Mouse (Mus musculus): ENCODE measurements around the gene Cda.

Gene Cda

GRCm38 (mm10) chr4:138367641-138368497, at the start of gene Cda:
TSS of gene Cda (minus strand) at chr4:138367992.
- DNase-seq, result peak; percentile 65 to 75

GRCm38 (mm10) chr4:138416414-138416813, 48.6 kb upstream of the Cda start:
- DNase-seq, result peak in 1 of 2 experiments; percentile 1

- DNase-seq, result peak in 1 of 2 experiments; percentile 5
Observed at GRCm38 (mm10) chr4:138415991-138416390, 48.2 kb upstream of the Cda start.

- peak in 1 of 2 experiments; percentile 33 for DNase-seq
Observed at GRCm38 (mm10) chr4:138414725-138415124, 46.9 kb upstream of the Cda start.

GRCm38 (mm10) chr4:138411504-138412121, 43.8 kb upstream of the Cda start:
- DNase-seq, result no peak

DNA sequence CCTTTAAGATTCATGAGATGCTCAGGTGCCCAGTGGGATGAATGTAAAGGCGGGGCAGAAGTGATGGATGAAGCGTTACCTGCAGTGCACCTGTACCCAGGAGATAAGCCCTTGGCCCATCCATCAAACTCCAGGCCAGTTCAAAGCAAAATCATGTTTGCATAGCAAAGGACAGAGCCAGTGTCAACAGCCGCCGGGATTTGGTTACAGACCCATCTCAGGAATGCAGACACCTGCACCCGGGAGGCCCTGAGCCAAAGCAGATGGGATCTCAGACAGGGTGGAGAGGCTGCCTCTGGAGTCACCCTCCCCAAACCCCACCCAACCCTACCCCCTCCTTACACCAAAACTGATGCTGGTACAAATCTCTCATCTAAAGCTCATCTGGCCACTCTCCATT, 43.2 kb upstream of the Cda start:
- no peak for DNase-seq

GRCm38 (mm10) chr4:138407479-138408194, 39.8 kb upstream of the Cda start:
- DNase-seq, result no peak

GRCm38 (mm10) chr4:138404806-138405205, 37.0 kb upstream of the Cda start:
- DNase-seq, result peak in 1 of 2 experiments; percentile 37

GRCm38 (mm10) chr4:138396711-138397110, 28.9 kb upstream of the Cda start:
- DNase-seq, result no peak

DNA sequence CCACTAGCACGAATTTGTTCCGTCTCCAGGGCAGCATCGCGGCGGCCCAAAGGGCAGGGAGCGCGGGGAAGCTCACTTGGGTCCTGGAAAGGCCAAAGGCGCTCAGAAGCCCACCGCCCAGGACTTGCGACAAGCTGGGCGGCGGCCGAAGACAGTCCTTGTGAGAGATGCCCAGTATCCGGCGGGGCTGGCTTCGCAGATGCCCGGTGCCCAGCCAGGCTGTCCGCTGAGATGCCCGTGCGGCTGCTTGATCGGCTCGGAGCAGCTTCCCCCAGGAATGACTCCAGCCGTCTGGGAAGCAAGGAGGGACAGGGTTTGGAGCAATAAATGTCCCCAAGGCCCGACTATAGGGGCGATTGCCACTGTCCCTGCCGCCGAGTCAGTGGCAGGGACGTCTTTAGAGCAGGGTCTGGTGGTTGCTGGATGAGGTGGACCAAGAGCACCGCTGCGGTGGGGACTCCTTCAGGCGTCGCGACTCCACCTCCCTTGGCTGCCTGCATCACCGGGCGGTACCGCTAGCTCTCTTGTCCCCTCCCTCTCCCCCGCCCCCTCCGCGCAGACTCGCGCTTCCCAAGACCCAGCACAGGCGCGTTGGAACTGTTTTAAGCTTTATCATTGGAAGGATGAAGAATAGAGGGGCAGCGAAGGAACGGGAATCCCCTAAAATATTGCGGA, 28.3 kb upstream of the Cda start, which contains the start of gene Fam43b:
TSS of gene Fam43b (minus strand) at position 558 of the 675 bp plus-strand sequence.
- peak; percentile 54 to 62 for DNase-seq

DNA sequence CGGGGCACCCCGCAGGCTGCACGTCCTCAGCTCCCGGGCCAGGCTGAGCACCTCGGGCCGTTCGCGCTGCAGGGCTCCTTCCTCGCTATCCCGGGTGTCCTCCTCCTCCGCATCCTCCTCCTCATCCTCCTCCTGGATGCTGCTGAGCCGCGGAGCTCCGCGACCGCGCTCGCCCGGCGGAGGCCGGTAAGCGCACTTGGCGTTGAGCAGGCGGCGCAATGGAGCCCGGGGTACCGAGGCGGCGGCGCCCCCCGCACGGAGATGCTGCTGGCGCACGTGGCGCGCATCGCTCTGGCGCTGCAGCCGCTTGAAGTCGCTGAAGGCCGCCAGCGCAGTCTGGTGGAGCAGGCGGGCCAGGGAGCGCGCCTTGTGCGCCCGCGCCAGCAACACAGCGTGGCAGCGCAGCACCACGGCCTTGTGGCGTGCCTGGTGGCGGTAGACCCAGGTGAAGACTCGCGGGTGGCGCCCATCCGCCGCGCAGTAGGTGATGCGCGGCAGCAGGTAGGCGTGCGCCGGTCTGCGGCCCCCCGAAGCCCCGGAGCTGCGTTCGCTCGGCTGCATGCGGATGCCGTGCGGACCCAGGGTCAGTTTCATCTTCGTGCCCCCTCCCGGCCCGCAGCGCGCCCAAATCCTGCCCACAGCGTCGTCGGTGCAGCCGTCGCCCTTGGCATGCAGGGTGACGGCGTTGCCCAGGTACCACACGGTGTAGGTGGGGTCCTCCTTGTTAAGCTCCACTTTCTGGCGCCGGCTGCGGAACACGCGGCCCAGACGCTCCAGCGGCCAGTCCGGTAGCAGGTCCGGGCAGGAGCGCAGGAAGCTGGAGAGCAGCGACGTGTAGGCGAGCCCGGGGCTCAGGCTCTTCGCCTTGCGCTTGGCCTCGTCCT, 27.5 kb upstream of the Cda start:
- DNase-seq, result peak; percentile 43 to 53

DNA sequence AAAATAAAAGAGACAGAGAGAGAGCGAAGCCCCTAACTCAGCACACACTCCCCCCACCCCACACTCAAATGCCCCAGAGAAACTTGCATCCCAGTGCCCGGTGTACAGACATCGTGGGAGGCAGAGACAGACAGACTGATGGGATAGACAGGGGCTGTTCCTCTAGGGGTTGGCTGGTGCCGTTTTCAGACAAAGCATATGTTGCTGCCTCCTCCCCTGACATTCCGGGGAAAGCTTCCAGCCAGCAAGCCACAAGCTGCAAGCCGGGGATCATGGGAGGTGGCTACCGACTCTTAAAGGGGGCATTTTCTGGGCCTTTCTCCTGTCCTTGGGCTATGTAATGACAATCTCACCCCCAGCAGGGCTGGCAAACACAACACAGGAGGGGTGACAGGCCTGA, 25.9 kb upstream of the Cda start:
- no peak for DNase-seq

GRCm38 (mm10) chr4:138383789-138384188, 16.0 kb upstream of the Cda start:
- DNase-seq, result no peak

GRCm38 (mm10) chr4:138382462-138382861, 14.7 kb upstream of the Cda start:
- peak in 1 of 2 experiments; percentile 50 for DNase-seq

- DNase-seq, result peak in 1 of 2 experiments; percentile 22
Observed at GRCm38 (mm10) chr4:138380132-138380689, 12.4 kb upstream of the Cda start.

DNA sequence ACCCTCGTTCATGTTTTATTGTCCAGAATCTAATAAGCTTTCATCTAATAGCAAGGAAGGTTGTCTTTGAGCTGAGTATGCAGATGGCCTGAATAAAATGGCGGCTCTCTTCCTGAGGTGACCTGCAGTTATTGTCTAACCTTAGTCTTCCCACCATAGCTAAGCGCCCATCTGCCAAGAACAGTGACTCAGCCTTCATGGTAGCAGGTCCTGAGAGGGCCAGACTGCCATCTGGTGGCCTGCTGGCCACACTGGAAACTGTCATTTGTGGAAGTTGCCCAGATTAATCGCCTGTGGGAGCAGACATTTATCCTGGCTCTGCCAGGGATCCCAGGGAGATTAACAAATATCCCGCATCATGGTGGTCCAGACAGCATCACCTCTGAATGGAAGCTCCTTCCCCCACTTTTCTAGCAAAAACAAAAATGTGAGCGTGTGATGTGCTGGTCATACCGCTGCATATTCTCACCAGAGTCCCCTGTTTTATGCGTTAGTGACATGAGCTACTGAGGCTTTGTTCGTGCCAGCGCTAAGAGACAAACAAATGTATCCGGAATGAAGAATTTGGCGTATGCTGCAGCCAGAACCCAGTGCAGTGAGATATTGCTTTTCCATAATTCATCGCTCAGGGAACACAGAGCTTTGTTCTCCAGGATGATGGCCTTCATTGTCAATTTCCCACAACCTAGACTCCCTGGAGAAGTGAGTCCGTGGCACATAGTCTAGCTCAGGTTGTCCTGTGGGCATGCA, 11.5 kb upstream of the Cda start:
- DNase-seq, result peak; percentile 90 to 91

DNA sequence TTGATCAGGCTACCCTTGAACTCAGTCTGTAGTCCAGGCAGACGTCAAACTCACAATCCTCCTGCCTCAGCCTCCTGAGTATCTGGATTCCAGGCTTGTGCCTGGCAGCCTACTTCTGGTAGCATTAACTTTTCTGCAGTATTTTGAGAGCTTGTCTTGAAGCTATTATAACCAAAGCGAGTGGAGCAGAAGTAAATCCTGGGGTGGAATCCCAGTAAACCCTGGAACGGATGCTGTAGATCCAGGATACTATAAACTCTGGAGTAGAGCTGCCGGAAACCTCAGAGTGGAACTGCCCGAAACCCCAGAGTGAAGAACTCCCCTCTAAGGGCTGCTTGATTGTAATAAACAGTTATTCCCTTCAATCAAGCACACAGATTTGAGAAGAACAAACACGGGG, 9.7 kb upstream of the Cda start:
- DNase-seq, result peak; percentile 49 to 61

- DNase-seq, result no peak
Observed at GRCm38 (mm10) chr4:138375117-138375516, 7.3 kb upstream of the Cda start.

DNA sequence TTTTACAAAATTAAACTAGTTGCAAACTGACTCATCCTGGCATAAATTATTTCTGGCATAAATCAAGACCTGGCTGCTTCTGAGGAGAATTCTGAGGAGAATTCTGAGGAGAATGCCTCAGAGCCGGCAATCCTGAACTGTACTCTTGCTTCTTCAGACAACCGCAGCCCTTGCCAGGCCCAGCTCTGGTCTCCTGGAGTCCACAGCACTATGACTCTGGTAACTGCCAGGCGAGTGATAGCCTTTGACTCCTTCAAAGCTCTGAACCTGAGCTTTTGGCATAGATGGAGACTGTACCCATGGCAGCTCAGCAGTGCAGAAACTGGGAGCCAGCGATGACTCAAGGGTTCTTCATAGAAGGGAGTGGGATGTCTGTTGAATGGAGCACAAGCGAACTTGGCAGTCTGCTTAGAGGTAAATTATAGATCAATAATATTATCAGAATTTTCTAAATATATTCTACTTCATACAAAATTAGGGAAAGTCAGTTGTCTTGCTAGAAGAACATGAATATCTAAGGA, 3.3 kb upstream of the Cda start:
- no peak for DNase-seq
